Mouse (Mus musculus): ENCODE measurements at regions not wholly inside any gene's neighbourhood (a gene's known extent, or its start where the extent isn't known, plus 50 kb on each side); places are given as distances from the start of the nearest gene placed in this dataset.

GRCm38 (mm10) chr13:6270546-6270945, 277.4 kb upstream of the Pitrm1 start:
- Histone ChIP-seq H3K4me1 (replicated peaks; ENCODE audit: control insufficient read depth in 2 of 2, insufficient read depth in 2 of 2, low read length in 1 of 2) (no peaks in the 10 kb centered on the region), H3K27ac (no peak overlapping the region), H3K36me3 (replicated peaks; ENCODE audit: control insufficient read depth, insufficient read depth, low read depth) (no peaks in the 10 kb centered on the region), H3K9me3 (ENCODE audit: control insufficient read depth, low read length) (no peaks in the 10 kb centered on the region), H3K9ac (replicated peaks) (no peak overlapping the region), H3K4me3 (ENCODE audit: insufficient read depth in 1 of 2, low read depth in 2 of 2, low read length in 2 of 2) (no peak overlapping the region), H3K4me2 (ENCODE audit: low read depth) (no peak overlapping the region), H3K27me3 (ENCODE audit: control insufficient read depth, insufficient read depth, low read length) (no peaks in the 10 kb centered on the region)
- WGBS (ENCODE audit: insufficient replicate concordance): 71% methylated on average over 1 of the region's 1 CpGs
- DNase-seq (ENCODE audit: low read depth in 3 of 3, low spot score in 3 of 3): no peak
- TF ChIP-seq CTCF (IDR thresholded peaks at IDR 0.05; ENCODE audit: low read depth) (no peak), EP300 (IDR thresholded peaks at IDR 0.05; ENCODE audit: low read depth) (no peak)
- no peak for ATAC-seq (ENCODE audit: insufficient read depth)

GRCm38 (mm10) chr13:6272932-6273331, 275.0 kb upstream of the Pitrm1 start:
- no peak for TF ChIP-seq CTCF (IDR thresholded peaks at IDR 0.05; ENCODE audit: low read depth)
- TF ChIP-seq EP300 (IDR thresholded peaks at IDR 0.05; ENCODE audit: low read depth): no peak
- Histone ChIP-seq H3K27ac (no peak overlapping the region), H3K4me1 (replicated peaks; ENCODE audit: control insufficient read depth in 2 of 2, insufficient read depth in 2 of 2, low read length in 1 of 2) (no peaks in the 10 kb centered on the region), H3K4me2 (ENCODE audit: low read depth) (no peak overlapping the region), H3K9ac (replicated peaks) (no peak overlapping the region), H3K9me3 (ENCODE audit: control insufficient read depth, low read length) (no peaks in the 10 kb centered on the region), H3K27me3 (ENCODE audit: control insufficient read depth, insufficient read depth, low read length) (no peaks in the 10 kb centered on the region), H3K4me3 (ENCODE audit: insufficient read depth in 1 of 2, low read depth in 2 of 2, low read length in 2 of 2) (no peak overlapping the region), H3K36me3 (replicated peaks; ENCODE audit: control insufficient read depth, insufficient read depth, low read depth) (no peaks in the 10 kb centered on the region)
- ATAC-seq (ENCODE audit: insufficient read depth): no peak
- DNase-seq (ENCODE audit: low read depth in 3 of 3, low spot score in 3 of 3): no peak
- 25% methylated on average over 1 of the region's 1 CpGs for WGBS (ENCODE audit: insufficient replicate concordance)

GRCm38 (mm10) chr13:6280073-6280472, 267.9 kb upstream of the Pitrm1 start:
- Histone ChIP-seq H3K9me3 (ENCODE audit: control insufficient read depth, low read length) (no peaks in the 10 kb centered on the region), H3K9ac (replicated peaks) (no peak overlapping the region), H3K36me3 (replicated peaks; ENCODE audit: control insufficient read depth, insufficient read depth, low read depth) (no peaks in the 10 kb centered on the region), H3K27me3 (ENCODE audit: control insufficient read depth, insufficient read depth, low read length) (no peaks in the 10 kb centered on the region), H3K27ac (no peak overlapping the region), H3K4me3 (ENCODE audit: insufficient read depth in 1 of 2, low read depth in 2 of 2, low read length in 2 of 2) (no peak overlapping the region), H3K4me2 (ENCODE audit: low read depth) (no peak overlapping the region), H3K4me1 (replicated peaks; ENCODE audit: control insufficient read depth in 2 of 2, insufficient read depth in 2 of 2, low read length in 1 of 2) (no peaks in the 10 kb centered on the region)
- 55% methylated on average over 1 of the region's 1 CpGs for WGBS (ENCODE audit: insufficient replicate concordance)
- DNase-seq (ENCODE audit: low read depth in 3 of 3, low spot score in 3 of 3) (no peak), ATAC-seq (ENCODE audit: insufficient read depth) (no peak)
- TF ChIP-seq EP300 (IDR thresholded peaks at IDR 0.05; ENCODE audit: low read depth) (no peak), CTCF (IDR thresholded peaks at IDR 0.05; ENCODE audit: low read depth) (no peak)

- TF ChIP-seq CTCF (IDR thresholded peaks at IDR 0.05; ENCODE audit: low read depth) (no peak), EP300 (IDR thresholded peaks at IDR 0.05; ENCODE audit: low read depth) (no peak)
- H3K36me3 ChIP-seq (replicated peaks; ENCODE audit: control insufficient read depth, insufficient read depth, low read depth): no peaks in the 10 kb centered on the region
- no peak for DNase-seq (ENCODE audit: low read depth in 3 of 3, low spot score in 3 of 3)
- WGBS (ENCODE audit: insufficient replicate concordance): 58% methylated on average over 6 of the region's 6 CpGs
- no peak for ATAC-seq (ENCODE audit: insufficient read depth)
- no peak overlapping the region for H3K4me3 ChIP-seq (ENCODE audit: insufficient read depth in 1 of 2, low read depth in 2 of 2, low read length in 2 of 2)
- no peaks in the 10 kb centered on the region for H3K4me1 ChIP-seq (replicated peaks; ENCODE audit: control insufficient read depth in 2 of 2, insufficient read depth in 2 of 2, low read length in 1 of 2)
- H3K27me3 ChIP-seq (ENCODE audit: control insufficient read depth, insufficient read depth, low read length): no peaks in the 10 kb centered on the region
- H3K27ac ChIP-seq: no peak overlapping the region
- H3K9ac ChIP-seq (replicated peaks): no peak overlapping the region
- no peak overlapping the region for H3K4me2 ChIP-seq (ENCODE audit: low read depth)
- no peaks in the 10 kb centered on the region for H3K9me3 ChIP-seq (ENCODE audit: control insufficient read depth, low read length)
Measured at GRCm38 (mm10) chr13:6288109-6288508, 259.8 kb upstream of the Pitrm1 start.

GRCm38 (mm10) chr13:6292098-6292497, 255.9 kb upstream of the Pitrm1 start:
- H3K9ac ChIP-seq (replicated peaks): no peak overlapping the region
- TF ChIP-seq CTCF (IDR thresholded peaks at IDR 0.05; ENCODE audit: low read depth) (peak; percentile 33; the same call in 1 of the 2 replicates), EP300 (IDR thresholded peaks at IDR 0.05; ENCODE audit: low read depth) (no peak)
- H3K4me2 ChIP-seq (ENCODE audit: low read depth): no peak overlapping the region
- 21% methylated on average over 3 of the region's 3 CpGs for WGBS (ENCODE audit: insufficient replicate concordance)
- no peak overlapping the region for H3K27ac ChIP-seq
- DNase-seq (ENCODE audit: low read depth in 3 of 3, low spot score in 3 of 3) (no peak), ATAC-seq (ENCODE audit: insufficient read depth) (no peak)
- no peaks in the 10 kb centered on the region for H3K27me3 ChIP-seq (ENCODE audit: control insufficient read depth, insufficient read depth, low read length)
- no peaks in the 10 kb centered on the region for H3K9me3 ChIP-seq (ENCODE audit: control insufficient read depth, low read length)
- H3K4me3 ChIP-seq (ENCODE audit: insufficient read depth in 1 of 2, low read depth in 2 of 2, low read length in 2 of 2): no peak overlapping the region
- no peaks in the 10 kb centered on the region for H3K36me3 ChIP-seq (replicated peaks; ENCODE audit: control insufficient read depth, insufficient read depth, low read depth)
- no peaks in the 10 kb centered on the region for H3K4me1 ChIP-seq (replicated peaks; ENCODE audit: control insufficient read depth in 2 of 2, insufficient read depth in 2 of 2, low read length in 1 of 2)

Measured in liver, embryonic 14.5 days (tissue).